In the genomic region with DNA sequence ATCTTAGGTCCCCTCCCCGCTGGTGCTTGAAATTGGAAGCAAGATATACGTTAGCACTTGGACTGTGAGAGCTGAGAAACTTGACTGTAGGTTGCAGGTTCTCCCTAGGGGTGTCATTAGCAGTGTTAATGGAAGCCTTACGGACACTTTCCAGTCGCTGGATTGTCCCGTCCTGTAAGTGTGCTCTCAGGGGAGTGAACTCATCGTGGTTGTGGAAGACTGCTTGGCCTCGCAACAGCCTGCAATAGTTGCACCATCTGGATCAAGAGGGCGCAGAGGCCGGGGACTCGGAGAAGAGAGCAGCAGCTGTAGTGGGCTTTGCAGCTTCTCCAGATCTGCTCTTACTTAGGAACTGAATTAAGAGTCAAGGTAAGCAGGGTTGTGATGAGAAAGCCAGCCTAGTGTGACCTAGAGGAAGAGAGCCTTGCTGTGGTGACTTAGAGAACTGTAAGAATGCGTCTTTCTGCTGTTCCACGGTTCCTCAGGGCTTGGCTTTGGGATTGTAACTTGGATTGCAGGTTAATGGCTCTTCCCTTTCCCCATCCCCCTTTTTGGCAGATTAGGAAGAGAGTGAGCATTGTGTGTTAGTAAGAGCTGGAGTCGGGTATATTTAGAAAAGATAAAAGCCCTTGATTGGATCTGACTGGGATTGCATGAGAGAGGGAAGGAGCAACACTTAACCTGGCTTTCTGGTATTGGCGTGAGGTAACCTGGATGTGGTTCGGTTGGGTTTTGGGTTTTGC, we compare ENCODE assay signal across 12 mouse cellular contexts. TPM values are rescaled to one million over a fixed set of nuclear protein-coding genes. Genes with fewer than 3 reads are reported as not detected.
DNase-seq lines count a peak whose midpoint lies in the region; ATAC-seq and TF ChIP-seq lines count a peak whose summit lies in the region.
"Had no signal": no experiment of that assay in that cellular context is flagged by ENCODE, and none has a peak within 500 bp of the region (broad histone marks: within the 10 kb centered on the region; RNA-seq: fewer than 3 reads in every experiment).

No protein-coding gene starts in this region.

- peaks cover 11% of the 10 kb centered on the region for H3K36me3 ChIP-seq in kidney, embryonic 16.5 days (ENCODE audit: insufficient read depth, low read length)
- peaks cover 28% of the 10 kb centered on the region for H3K36me3 ChIP-seq in kidney, embryonic 14.5 days (ENCODE audit: control insufficient read depth, insufficient read depth, low read length)
- H3K36me3 ChIP-seq in MEL (ENCODE audit: control insufficient read depth in 1 of 2, insufficient read depth in 2 of 2, low read length in 2 of 2): peaks cover 26 to 37% of the 10 kb centered on the region in 2 experiments
- peaks cover 42% of the 10 kb centered on the region for H3K36me3 ChIP-seq in liver, postnatal 0 days (replicated peaks; ENCODE audit: insufficient read depth, low read length)

- no peaks in the 10 kb centered on the region for H3K9me3 ChIP-seq in kidney, embryonic 16.5 days (ENCODE audit: low read length)
- no peaks in the 10 kb centered on the region for H3K9me3 ChIP-seq in kidney, embryonic 14.5 days (ENCODE audit: control insufficient read depth, low read length)
- no peaks in the 10 kb centered on the region for H3K9me3 ChIP-seq in MEL (replicated peaks; ENCODE audit: insufficient read depth, low read length)
- H3K9me3 ChIP-seq in liver, postnatal 0 days (ENCODE audit: low read length): no peaks in the 10 kb centered on the region
- H3K9me3 ChIP-seq: midbrain, embryonic 15.5 days had no signal

- peaks cover 63% of the 10 kb centered on the region for H3K4me1 ChIP-seq in kidney, embryonic 16.5 days (ENCODE audit: insufficient read depth, low read length)
- H3K4me1 ChIP-seq in kidney, embryonic 14.5 days (ENCODE audit: control insufficient read depth, insufficient read depth, low read length): peaks cover 53% of the 10 kb centered on the region
- peaks cover 16 to 30% of the 10 kb centered on the region in 2 experiments for H3K4me1 ChIP-seq in MEL (ENCODE audit: control insufficient read depth in 1 of 2, insufficient read depth in 2 of 2, low read length in 2 of 2)
- H3K4me1 ChIP-seq in liver, postnatal 0 days (ENCODE audit: insufficient read depth): peaks cover 39% of the 10 kb centered on the region

- DNase-seq in adrenal gland, postnatal 14 days: peak; percentile 68
- no peak for DNase-seq in adrenal gland, postnatal 25 days
- DNase-seq in MEL (ENCODE audit: low read depth, low spot score): no peak
- DNase-seq in liver, postnatal 0 days: peak; percentile 57
- no peak for DNase-seq in cerebellum, postnatal 36 days
- no peak for DNase-seq in urinary bladder, adult 18-20 months (ENCODE audit: low spot score in 2 of 2)
- DNase-seq: B cell, adult 2 months; cerebellum, adult 2 months; layer of hippocampus, postnatal 36 days had no signal

- TF ChIP-seq CTCF in MEL (IDR thresholded peaks at IDR 0.05 in 2 of 3, conservative IDR thresholded peaks at IDR 0.05 in 1 of 3; ENCODE audit: control insufficient read depth in 1 of 3, insufficient read depth in 1 of 3, low read depth in 2 of 3, low read length in 3 of 3, poor library complexity in 1 of 3, severe bottlenecking in 1 of 3): no peak
- TF ChIP-seq CTCF in liver, postnatal 0 days (IDR thresholded peaks at IDR 0.05; ENCODE audit: low read depth): no peak

- 63% methylated on average over 15 of the region's 15 CpGs for WGBS in kidney, embryonic 16.5 days
- 71% methylated on average over 15 of the region's 15 CpGs for WGBS in kidney, embryonic 14.5 days
- WGBS in liver, postnatal 0 days (ENCODE audit: insufficient replicate concordance): 58% methylated on average over 15 of the region's 15 CpGs

- no peak for TF ChIP-seq RAD21 in MEL (IDR thresholded peaks at IDR 0.05; ENCODE audit: low read depth, low read length)

- no peak for TF ChIP-seq POLR2A in MEL (IDR thresholded peaks at IDR 0.05; ENCODE audit: control insufficient read depth in 1 of 2, insufficient read depth in 1 of 2, low read depth in 1 of 2, low read length in 2 of 2, poor library complexity in 1 of 2)

- H3K4me2 ChIP-seq in kidney, embryonic 16.5 days (replicated peaks; ENCODE audit: low read depth, low read length): no peak overlapping the region
- H3K4me2 ChIP-seq in kidney, embryonic 14.5 days (replicated peaks; ENCODE audit: low read depth, low read length): no peak overlapping the region
- peak overlapping the region; percentile 65 for H3K4me2 ChIP-seq in liver, postnatal 0 days (ENCODE audit: low read depth, low read length)
- H3K4me2 ChIP-seq: midbrain, embryonic 15.5 days had no signal

- no peak overlapping the region for H3K4me3 ChIP-seq in kidney, embryonic 16.5 days (ENCODE audit: low read length)
- H3K4me3 ChIP-seq in kidney, embryonic 14.5 days (ENCODE audit: low read length): no peak overlapping the region
- H3K4me3 ChIP-seq in MEL (ENCODE audit: control insufficient read depth in 1 of 2, insufficient read depth in 1 of 2, low read depth in 2 of 2, low read length in 2 of 2): no peak overlapping the region
- H3K4me3 ChIP-seq in liver, postnatal 0 days (ENCODE audit: low read depth, low read length): peak overlapping the region; percentile 25
- H3K4me3 ChIP-seq: midbrain, embryonic 15.5 days had no signal

- no peaks in the 10 kb centered on the region for H3K27me3 ChIP-seq in kidney, embryonic 16.5 days (ENCODE audit: insufficient read depth, low read length)
- no peaks in the 10 kb centered on the region for H3K27me3 ChIP-seq in kidney, embryonic 14.5 days (ENCODE audit: control insufficient read depth, insufficient read depth, low read length)
- H3K27me3 ChIP-seq in MEL (ENCODE audit: control insufficient read depth in 1 of 2, insufficient read depth in 2 of 2, low read length in 2 of 2): no peaks in the 10 kb centered on the region
- H3K27me3 ChIP-seq in liver, postnatal 0 days (ENCODE audit: insufficient read depth, low read length): no peaks in the 10 kb centered on the region
- H3K27me3 ChIP-seq: midbrain, embryonic 15.5 days had no signal

- H3K79me2 ChIP-seq in MEL (ENCODE audit: control insufficient read depth, insufficient read depth, low read length, poor library complexity): peaks cover 62% of the 10 kb centered on the region

- no peak overlapping the region for H3K9ac ChIP-seq in kidney, embryonic 16.5 days (replicated peaks; ENCODE audit: low read length)
- no peak overlapping the region for H3K9ac ChIP-seq in kidney, embryonic 14.5 days (ENCODE audit: low read depth, low read length)
- H3K9ac ChIP-seq in MEL (ENCODE audit: control insufficient read depth, low read depth, low read length, poor library complexity, severe bottlenecking): no peak overlapping the region
- H3K9ac ChIP-seq in liver, postnatal 0 days (replicated peaks): peak overlapping the region; percentile 27; the same call in 1 of the 2 replicates
- H3K9ac ChIP-seq: midbrain, embryonic 15.5 days had no signal

- no peak for TF ChIP-seq EP300 in MEL (IDR thresholded peaks at IDR 0.05; ENCODE audit: low read depth in 1 of 2, low read length in 2 of 2)
- no peak for TF ChIP-seq EP300 in liver, postnatal 0 days (IDR thresholded peaks at IDR 0.05; ENCODE audit: low read depth)

- H3K27ac ChIP-seq in kidney, embryonic 16.5 days (ENCODE audit: low read length): 0 out of 2 replicates have a peak overlapping the region, but pooled peaks have one; percentile 4
- H3K27ac ChIP-seq in kidney, embryonic 14.5 days (ENCODE audit: low read depth, low read length): no peak overlapping the region
- H3K27ac ChIP-seq in MEL (ENCODE audit: control insufficient read depth, low read depth, low read length): no peak overlapping the region
- peak overlapping the region; percentile 36; the same call in 1 of the 2 replicates for H3K27ac ChIP-seq in liver, postnatal 0 days (ENCODE audit: low read depth)
- H3K27ac ChIP-seq: midbrain, embryonic 15.5 days had no signal

- ATAC-seq in kidney, embryonic 16.5 days (ENCODE audit: low FRiP score, low TSS enrichment): no peak
- no peak for ATAC-seq in kidney, embryonic 14.5 days (ENCODE audit: low FRiP score, low TSS enrichment)
- peak; percentile 20; the same call in 1 of the 2 replicates for ATAC-seq in liver, postnatal 0 days
- ATAC-seq: midbrain, embryonic 15.5 days had no signal

TF ChIP-seq in MEL, 35 proteins besides CTCF, POLR2A, EP300 and RAD21:
- TF ChIP-seq ZMIZ1 (IDR thresholded peaks at IDR 0.05; ENCODE audit: low read depth, low read length) (no peak), SIN3A (IDR thresholded peaks at IDR 0.05; ENCODE audit: low read length) (0 out of 2 replicates have a peak, but pooled peaks have one; percentile 25)

RNA-seq across cellular contexts. Expression of a gene that starts 7.0 kb away (rescaled TPM):
- total RNA-seq in adrenal gland, postnatal 14 days (2021): 571 and 598 TPM in 2 replicates
- 719 and 813 TPM in 2 replicates for total RNA-seq in adrenal gland, postnatal 25 days (2021)
- polyA plus RNA-seq in kidney, embryonic 16.5 days (2015; fragmentation: Nextera tagmentation; extraction: Ambion mirVana): 634 and 653 TPM in 2 replicates
- polyA plus RNA-seq in kidney, embryonic 14.5 days (2014; fragmentation: Nextera tagmentation; extraction: Ambion mirVana): 321 and 409 TPM in 2 replicates
- total RNA-seq in MEL (2012; rRNA removed): 216 and 243 TPM in 2 replicates
- 100 to 1,000 TPM in 1 of 2 experiments, not detected in 1; 339 TPM for polyA plus RNA-seq in MEL (2012; ENCODE audit: insufficient read depth in 1 of 2, insufficient read length in 2 of 2, low read depth in 1 of 2, low replicate concordance in 2 of 2, missing spikeins in 1 of 2)
- 566 and 586 TPM in 2 replicates for polyA plus RNA-seq in liver, postnatal 0 days (2015; fragmentation: Nextera tagmentation; extraction: Ambion mirVana)

RNA-seq across cellular contexts. Expression of a gene that starts 29.4 kb away (rescaled TPM):
- 21.3 and 31.3 TPM in 2 replicates for total RNA-seq in adrenal gland, postnatal 14 days (2021)
- total RNA-seq in adrenal gland, postnatal 25 days (2021): 16.4 and 24.1 TPM in 2 replicates
- polyA plus RNA-seq in kidney, embryonic 16.5 days (2015; fragmentation: Nextera tagmentation; extraction: Ambion mirVana): 27.1 and 29.8 TPM in 2 replicates
- 15.0 and 27.9 TPM in 2 replicates for polyA plus RNA-seq in kidney, embryonic 14.5 days (2014; fragmentation: Nextera tagmentation; extraction: Ambion mirVana)
- 0.04 and 0.10 TPM in 2 replicates for total RNA-seq in MEL (2012; rRNA removed)
- under 1 TPM in 1 of 2 experiments, not detected in 1; 0.06 TPM for polyA plus RNA-seq in MEL (2012; ENCODE audit: insufficient read depth in 1 of 2, insufficient read length in 2 of 2, low read depth in 1 of 2, low replicate concordance in 2 of 2, missing spikeins in 1 of 2)
- 2.2 and 2.4 TPM in 2 replicates for polyA plus RNA-seq in liver, postnatal 0 days (2015; fragmentation: Nextera tagmentation; extraction: Ambion mirVana)

RNA-seq across cellular contexts. Expression of a gene that starts 57.9 kb away (rescaled TPM):
- 25.6 and 29.0 TPM in 2 replicates for total RNA-seq in adrenal gland, postnatal 14 days (2021)
- total RNA-seq in adrenal gland, postnatal 25 days (2021): 40.6 and 42.1 TPM in 2 replicates
- 9.3 and 10.9 TPM in 2 replicates for polyA plus RNA-seq in kidney, embryonic 16.5 days (2015; fragmentation: Nextera tagmentation; extraction: Ambion mirVana)
- 9.3 and 11.8 TPM in 2 replicates for polyA plus RNA-seq in kidney, embryonic 14.5 days (2014; fragmentation: Nextera tagmentation; extraction: Ambion mirVana)
- total RNA-seq in MEL (2012; rRNA removed): 2.5 and 3.3 TPM in 2 replicates
- 10 to 100 TPM in 1 of 2 experiments, not detected in 1; 14.1 TPM for polyA plus RNA-seq in MEL (2012; ENCODE audit: insufficient read depth in 1 of 2, insufficient read length in 2 of 2, low read depth in 1 of 2, low replicate concordance in 2 of 2, missing spikeins in 1 of 2)
- polyA plus RNA-seq in liver, postnatal 0 days (2015; fragmentation: Nextera tagmentation; extraction: Ambion mirVana): 0.49 and 0.53 TPM in 2 replicates

Comparison
In these comparisons a context has a peak if more than half of its experiments do, and no peak if none do; other contexts are left out.
1. DNase-seq: peak in adrenal gland, postnatal 14 days (single experiment) and liver, postnatal 0 days (single experiment); none in adrenal gland, postnatal 25 days (single experiment), MEL (single experiment), cerebellum, postnatal 36 days (0 of 2) and urinary bladder, adult 18-20 months (0 of 2).
2. H3K27ac ChIP-seq: peak in kidney, embryonic 16.5 days (single experiment) and liver, postnatal 0 days (single experiment); none in kidney, embryonic 14.5 days (single experiment) and MEL (single experiment).